Mouse (Mus musculus) limb, embryonic 13.5 days (tissue): ENCODE measurements around the gene Ldlrad3. TPM values are rescaled to one million over a fixed set of nuclear protein-coding genes. Genes with fewer than 3 reads are reported as not detected.

Experiments used
- ATAC-seq: fragments of 200-750 bp; cut with Nextera tagmentation; 2 replicates; pipeline ENCODE4 v1.8.0; 2017; ENCODE audit warnings: low read depth, moderate number of reproducible peaks, moderate TSS enrichment; ENCODE audit not compliant: low FRiP score
- H3K27ac ChIP-seq: fragments of 300-500 bp; sonication (generic); 2 replicates; pipeline ENCODE4 v1.5.1; 2015; ENCODE audit warnings: inconsistent platforms, mild to moderate bottlenecking, moderate library complexity
- H3K27me3 ChIP-seq: fragments of 300-500 bp; sonication (generic); 2 replicates; pipeline ENCODE4 v1.6.1; 2015; ENCODE audit warnings: mild to moderate bottlenecking, inconsistent platforms
- H3K36me3 ChIP-seq: fragments of 300-500 bp; sonication (generic); 2 replicates; pipeline ENCODE4 v1.6.1; 2015; ENCODE audit warnings: inconsistent platforms, mild to moderate bottlenecking, moderate library complexity
- H3K4me1 ChIP-seq: fragments of 300-500 bp; sonication (generic); 2 replicates; pipeline ENCODE4 v1.6.1; 2015; ENCODE audit warnings: inconsistent platforms
- H3K4me2 ChIP-seq: fragments of 300-500 bp; sonication (generic); replicated peaks from 2 replicates; pipeline ENCODE4 v1.6.1; 2015; ENCODE audit warnings: inconsistent platforms, mild to moderate bottlenecking, moderate library complexity
- H3K4me3 ChIP-seq: fragments of 300-500 bp; sonication (generic); 2 replicates; pipeline ENCODE4 v1.5.1; 2015; ENCODE audit warnings: moderate library complexity, mild to moderate bottlenecking, inconsistent platforms
- H3K9ac ChIP-seq: fragments of 300-500 bp; sonication (generic); 2 replicates; pipeline ENCODE4 v1.6.1; 2015; ENCODE audit warnings: mild to moderate bottlenecking, inconsistent platforms
- H3K9me3 ChIP-seq: fragments of 300-500 bp; sonication (generic); 2 replicates; pipeline ENCODE4 v1.6.1; 2016; ENCODE audit warnings: inconsistent platforms
- WGBS: fragments of 180-500 bp; shearing (Covaris S2); methylation state at CpG from one replicate; pipeline ENCODE4 v1.1.7; 2015; 5-methylcytosine and 5-hydroxymethylcytosine counted together
- polyA plus RNA-seq: library from polyadenylated mRNA; unstranded; fragments of >200 nt; fragmentation: Nextera tagmentation; extraction: Ambion mirVana; gene quantifications from 2 replicates; pipeline ENCODE4 v1.2.1, GENCODE M21; 2015

Ldlrad3 gene
- polyA plus RNA-seq, 1 experiment from 2014 or later, result 71.9 TPM

DNA sequence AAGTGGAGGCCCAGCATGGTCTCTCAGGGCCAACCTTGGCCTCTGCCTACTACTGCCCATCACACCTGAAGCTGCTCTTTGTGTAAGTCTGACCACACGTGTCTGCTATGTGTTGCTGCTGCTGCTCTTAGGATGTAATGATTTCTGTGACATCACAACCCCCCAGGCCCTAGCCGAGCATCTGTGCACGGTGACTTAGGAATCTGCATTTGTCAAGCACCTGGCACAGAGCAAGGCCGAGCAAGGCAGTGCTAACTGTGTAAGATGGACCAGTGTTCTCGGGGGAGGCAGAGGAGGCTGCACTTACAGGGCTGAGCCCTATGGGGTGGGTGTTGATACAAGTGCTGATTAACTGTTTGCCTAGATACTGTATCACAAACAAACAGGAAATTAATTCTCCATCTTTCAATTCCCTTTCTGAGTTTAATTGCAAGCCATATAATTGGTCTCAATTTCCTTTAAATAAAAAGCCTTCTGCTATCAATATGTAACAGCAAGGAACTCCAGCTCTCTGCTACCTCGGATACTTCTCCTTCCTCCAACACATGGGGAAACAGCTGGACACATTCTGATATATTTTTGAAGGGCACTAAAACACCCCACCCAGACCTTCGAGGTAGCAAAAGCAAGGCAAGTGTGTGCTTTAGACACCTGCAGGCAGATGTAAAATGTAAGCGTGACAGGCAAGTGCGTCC lies 152.2 kb downstream of the Ldlrad3 start:
- H3K36me3 ChIP-seq, result peaks cover 5% of the 10 kb centered on the region; the same call in 1 of the 2 replicates
- peaks cover 46% of the 10 kb centered on the region for H3K4me1 ChIP-seq
- H3K4me3 ChIP-seq, result no peak overlapping the region
- 0 out of 2 replicates have a peak overlapping the region, but pooled peaks have one; percentile 6 for H3K27ac ChIP-seq
- H3K9me3 ChIP-seq, result no peaks in the 10 kb centered on the region
- H3K4me2 ChIP-seq, result no peak overlapping the region
- 61% methylated on average over 9 of the region's 9 CpGs for WGBS
- no peak for ATAC-seq
- H3K9ac ChIP-seq, result no peak overlapping the region; the same call in 1 of the 2 replicates
- H3K27me3 ChIP-seq, result no peaks in the 10 kb centered on the region

DNA sequence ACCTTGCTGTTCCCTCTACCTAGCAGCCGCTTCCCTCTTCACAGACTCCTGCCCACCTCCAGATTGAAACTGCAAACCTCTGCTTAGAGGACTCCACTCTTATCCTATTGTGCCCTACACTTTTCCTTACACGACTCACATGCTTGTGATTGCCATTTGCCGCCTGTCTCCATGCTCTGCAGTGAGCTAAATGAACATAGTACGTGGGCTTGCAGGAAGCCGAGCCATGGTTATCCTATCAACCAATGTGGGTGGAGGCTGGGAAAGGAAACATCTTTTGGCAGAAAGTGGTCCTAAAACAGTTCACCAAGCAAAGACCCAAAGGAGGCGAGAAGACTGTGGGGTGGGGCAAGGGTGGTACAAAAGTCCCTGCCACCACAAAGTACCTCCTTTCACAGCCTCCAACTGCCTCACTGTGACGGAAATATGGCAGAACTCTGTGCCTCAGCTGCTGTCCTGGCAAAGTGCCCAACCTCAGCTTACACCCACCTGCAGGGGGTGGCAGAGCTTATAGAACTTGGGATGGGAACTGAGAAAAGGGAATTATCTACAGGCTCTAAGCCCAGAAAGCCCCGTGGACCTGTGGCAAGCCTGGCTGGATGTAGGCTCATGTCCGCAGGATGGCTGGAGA lies 153.4 kb downstream of the Ldlrad3 start:
- no peak for ATAC-seq
- WGBS, result 79% methylated on average over 9 of the region's 9 CpGs

DNA sequence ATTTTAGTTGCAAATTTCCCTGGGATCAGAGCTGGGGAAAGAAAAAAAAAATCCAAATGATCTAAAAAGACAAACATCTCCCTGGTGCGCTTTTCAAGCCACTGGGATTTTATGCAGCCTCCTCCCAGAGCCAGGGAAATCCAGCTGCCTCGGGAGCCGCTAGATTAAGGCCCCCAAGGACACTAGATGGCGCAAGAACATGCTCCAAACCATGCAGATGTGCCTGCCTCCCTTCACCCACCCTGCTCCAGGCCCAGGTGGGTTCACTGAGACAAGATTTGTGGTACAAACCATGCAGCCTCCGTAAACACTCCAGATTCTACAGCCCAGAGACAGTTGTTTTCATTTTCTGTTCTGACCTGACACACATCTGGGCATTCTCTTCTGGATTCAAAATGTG lies 155.5 kb downstream of the Ldlrad3 start:
- no peak overlapping the region for H3K4me2 ChIP-seq
- H3K4me3 ChIP-seq, result no peak overlapping the region
- no peaks in the 10 kb centered on the region for H3K27me3 ChIP-seq
- H3K9me3 ChIP-seq, result no peaks in the 10 kb centered on the region
- H3K4me1 ChIP-seq, result peaks cover 27% of the 10 kb centered on the region
- H3K27ac ChIP-seq, result no peak overlapping the region
- 24% methylated on average over 5 of the region's 5 CpGs for WGBS
- peaks cover 5% of the 10 kb centered on the region; the same call in 1 of the 2 replicates for H3K36me3 ChIP-seq
- ATAC-seq, result no peak
- no peak overlapping the region for H3K9ac ChIP-seq

More for the DNA sequence above, 153.4 kb downstream of the Ldlrad3 start:
- no peaks in the 10 kb centered on the region for H3K27me3 ChIP-seq
- no peaks in the 10 kb centered on the region for H3K9me3 ChIP-seq
- no peak overlapping the region for H3K4me2 ChIP-seq
- H3K4me1 ChIP-seq, result peaks cover 35% of the 10 kb centered on the region
- no peak overlapping the region; the same call in 1 of the 2 replicates for H3K27ac ChIP-seq
- H3K9ac ChIP-seq, result no peak overlapping the region
- peaks cover 5% of the 10 kb centered on the region; the same call in 1 of the 2 replicates for H3K36me3 ChIP-seq
- H3K4me3 ChIP-seq, result no peak overlapping the region

- Histone ChIP-seq H3K36me3 (peaks cover 5% of the 10 kb centered on the region; the same call in 1 of the 2 replicates), H3K9ac (no peak overlapping the region), H3K27me3 (no peaks in the 10 kb centered on the region), H3K27ac (no peak overlapping the region), H3K4me2 (no peak overlapping the region), H3K4me3 (no peak overlapping the region), H3K4me1 (peaks cover 27% of the 10 kb centered on the region), H3K9me3 (no peaks in the 10 kb centered on the region)
- ATAC-seq, result no peak
- 87% methylated on average over 6 of the region's 6 CpGs for WGBS
Measured at GRCm38 (mm10) chr2:102030152-102030551, 156.0 kb downstream of the Ldlrad3 start.

GRCm38 (mm10) chr2:102029682-102030081 lies 156.5 kb downstream of the Ldlrad3 start:
- H3K4me1 ChIP-seq, result peaks cover 29% of the 10 kb centered on the region
- no peak overlapping the region for H3K4me3 ChIP-seq
- H3K9me3 ChIP-seq, result no peaks in the 10 kb centered on the region
- H3K27ac ChIP-seq, result no peak overlapping the region
- H3K36me3 ChIP-seq, result peaks cover 5% of the 10 kb centered on the region; the same call in 1 of the 2 replicates
- H3K27me3 ChIP-seq, result no peaks in the 10 kb centered on the region
- no peak overlapping the region for H3K9ac ChIP-seq
- no peak overlapping the region for H3K4me2 ChIP-seq
- 70% methylated on average over 5 of the region's 5 CpGs for WGBS
- ATAC-seq, result no peak

DNA sequence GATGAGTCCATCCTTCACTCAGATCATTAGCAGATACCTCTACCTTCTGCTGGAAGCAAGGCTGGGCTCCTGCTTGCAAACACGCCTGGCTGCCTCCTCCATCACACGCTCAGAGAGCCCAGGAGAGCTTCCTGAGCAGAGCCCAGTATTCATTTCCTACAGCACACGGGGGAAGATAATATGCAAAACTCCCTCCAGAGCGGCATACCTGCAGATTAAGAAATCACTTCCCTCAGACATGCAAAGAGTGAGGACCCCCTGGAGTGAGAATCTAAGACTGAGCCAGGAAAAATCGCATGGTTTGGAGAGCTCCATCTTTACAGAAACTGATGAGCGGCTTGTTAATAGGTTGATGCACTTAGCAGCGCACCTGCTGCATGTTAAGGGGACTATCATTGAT lies 158.9 kb downstream of the Ldlrad3 start:
- ATAC-seq, result no peak
- H3K4me2 ChIP-seq, result no peak overlapping the region
- 80% methylated on average over 7 of the region's 7 CpGs for WGBS
- no peak overlapping the region for H3K27ac ChIP-seq
- H3K36me3 ChIP-seq, result peaks cover 5% of the 10 kb centered on the region; the same call in 1 of the 2 replicates
- no peaks in the 10 kb centered on the region for H3K27me3 ChIP-seq
- H3K4me3 ChIP-seq, result no peak overlapping the region
- H3K9me3 ChIP-seq, result no peaks in the 10 kb centered on the region
- H3K9ac ChIP-seq, result no peak overlapping the region
- peaks cover 13% of the 10 kb centered on the region for H3K4me1 ChIP-seq

DNA sequence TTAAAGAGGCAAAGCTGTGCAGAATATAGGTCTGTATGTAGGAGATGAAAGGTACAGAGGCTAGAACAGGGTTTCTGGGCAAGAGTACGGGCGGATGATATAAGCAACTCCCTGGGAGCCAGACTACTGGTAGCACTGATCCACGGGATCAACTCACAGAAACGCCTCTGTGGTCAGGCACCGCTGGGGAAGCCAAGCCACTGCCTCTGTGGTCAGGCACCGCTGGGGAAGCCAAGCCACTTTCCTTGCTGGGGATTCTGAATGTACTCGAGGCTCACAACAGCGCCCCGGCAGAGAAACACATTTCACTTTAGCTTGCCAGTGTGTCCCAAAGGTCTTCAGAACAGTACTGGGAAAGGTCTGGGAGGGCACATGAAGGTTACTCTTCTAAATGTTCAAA lies 160.0 kb downstream of the Ldlrad3 start:
- Histone ChIP-seq H3K4me2 (no peak overlapping the region), H3K9me3 (no peaks in the 10 kb centered on the region), H3K4me3 (no peak overlapping the region), H3K36me3 (no peaks in the 10 kb centered on the region; the same call in 1 of the 2 replicates), H3K27ac (no peak overlapping the region), H3K27me3 (no peaks in the 10 kb centered on the region), H3K9ac (no peak overlapping the region), H3K4me1 (peaks cover 24% of the 10 kb centered on the region)
- no peak for ATAC-seq
- 65% methylated on average over 9 of the region's 9 CpGs for WGBS

GRCm38 (mm10) chr2:102024483-102024882 lies 161.7 kb downstream of the Ldlrad3 start:
- no peaks in the 10 kb centered on the region for H3K9me3 ChIP-seq
- WGBS, result 83% methylated on average over 8 of the region's 8 CpGs
- H3K4me2 ChIP-seq, result no peak overlapping the region
- H3K36me3 ChIP-seq, result no peaks in the 10 kb centered on the region
- no peaks in the 10 kb centered on the region for H3K27me3 ChIP-seq
- ATAC-seq, result no peak
- no peak overlapping the region; the same call in 1 of the 2 replicates for H3K27ac ChIP-seq
- H3K4me3 ChIP-seq, result no peak overlapping the region
- H3K9ac ChIP-seq, result no peak overlapping the region
- H3K4me1 ChIP-seq, result peaks cover 39% of the 10 kb centered on the region

GRCm38 (mm10) chr2:102021371-102022084 lies 164.7 kb downstream of the Ldlrad3 start:
- peak; percentile 75 for ATAC-seq

DNA sequence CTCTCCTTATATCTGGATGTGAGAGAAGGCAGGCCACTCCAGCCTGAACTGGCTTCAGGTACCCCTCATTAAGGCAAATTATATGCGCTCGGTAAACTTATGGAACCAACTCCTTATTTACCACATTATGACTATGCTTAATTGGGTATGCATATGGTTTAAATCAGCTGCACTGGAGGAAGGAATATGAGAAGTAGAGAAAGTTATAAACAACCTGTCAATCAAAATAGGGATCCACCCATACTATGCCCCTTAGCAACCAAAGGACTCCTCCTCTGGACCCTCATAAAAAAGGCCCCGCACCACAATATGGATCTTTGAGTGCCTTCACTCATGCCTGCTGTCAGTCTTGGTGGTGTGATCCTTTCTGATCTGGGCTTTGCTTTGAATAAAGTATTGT lies 165.6 kb downstream of the Ldlrad3 start:
- H3K27me3 ChIP-seq, result no peaks in the 10 kb centered on the region
- no peak overlapping the region for H3K4me2 ChIP-seq
- ATAC-seq, result peak; percentile 20; the same call in 1 of the 2 replicates
- peaks cover 34% of the 10 kb centered on the region for H3K4me1 ChIP-seq
- H3K27ac ChIP-seq, result no peak overlapping the region; the same call in 1 of the 2 replicates
- 57% methylated on average over 3 of the region's 3 CpGs for WGBS
- no peak overlapping the region for H3K4me3 ChIP-seq
- no peak overlapping the region for H3K9ac ChIP-seq
- H3K9me3 ChIP-seq, result no peaks in the 10 kb centered on the region
- peaks cover 5% of the 10 kb centered on the region; the same call in 1 of the 2 replicates for H3K36me3 ChIP-seq

More at GRCm38 (mm10) chr2:102021371-102022084, 164.7 kb downstream of the Ldlrad3 start:
- Histone ChIP-seq H3K9ac (no peak overlapping the region), H3K9me3 (no peaks in the 10 kb centered on the region), H3K4me1 (peaks cover 39% of the 10 kb centered on the region), H3K4me2 (0 out of 2 replicates have a peak overlapping the region, but pooled peaks have one; percentile 2), H3K27me3 (no peaks in the 10 kb centered on the region), H3K36me3 (0 out of 2 replicates have a peak, but pooled peaks cover 5% of the 10 kb centered on the region), H3K4me3 (no peak overlapping the region), H3K27ac (peak overlapping the region; percentile 1)
- 22% methylated on average over 11 of the region's 11 CpGs for WGBS

DNA sequence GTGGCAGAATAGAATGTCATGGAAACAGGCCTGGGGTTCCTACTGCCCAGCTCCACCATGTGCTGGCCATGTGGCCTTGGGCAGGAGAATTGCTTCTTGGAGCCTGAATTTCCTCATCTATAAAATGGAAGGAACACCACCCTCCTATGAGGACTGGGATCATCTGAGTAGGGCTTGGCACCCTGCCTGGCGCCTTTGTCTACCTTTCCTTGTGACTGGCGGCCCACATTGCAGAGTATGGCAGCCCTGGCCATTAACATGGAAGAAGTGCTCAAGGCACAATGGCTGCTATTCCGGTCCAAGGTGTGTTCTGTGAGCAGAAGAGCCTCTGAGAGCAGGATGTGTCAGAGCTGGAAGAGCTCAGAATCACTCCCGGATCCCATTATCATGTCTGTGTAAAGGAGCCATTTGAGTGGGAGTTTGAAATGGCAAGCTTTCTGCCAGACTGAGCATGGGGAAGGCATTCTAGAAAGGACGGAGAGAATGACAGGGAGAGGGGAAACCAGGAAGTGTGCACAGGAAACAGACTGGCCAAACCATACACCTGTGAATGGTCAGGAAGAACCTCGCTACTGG lies 171.6 kb downstream of the Ldlrad3 start:
- H3K9me3 ChIP-seq, result no peaks in the 10 kb centered on the region
- H3K36me3 ChIP-seq, result peaks cover 5% of the 10 kb centered on the region; the same call in 1 of the 2 replicates
- H3K4me1 ChIP-seq, result peaks cover 12% of the 10 kb centered on the region
- no peak overlapping the region for H3K9ac ChIP-seq
- no peak overlapping the region for H3K27ac ChIP-seq
- WGBS, result 79% methylated on average over 6 of the region's 6 CpGs
- H3K27me3 ChIP-seq, result no peaks in the 10 kb centered on the region
- no peak overlapping the region for H3K4me3 ChIP-seq
- no peak for ATAC-seq
- no peak overlapping the region for H3K4me2 ChIP-seq
